Mouse (Mus musculus) midbrain, embryonic 12.5 days (tissue): ENCODE data around the gene Gm20388. TPM values are rescaled to one million over a fixed set of nuclear protein-coding genes. Genes with fewer than 3 reads are reported as not detected.
A peak's percentile ranks its signal among the peaks of the same experiment; 100 is the strongest.

Experiments used
- ATAC-seq: fragments of 200-750 bp; cut with Nextera tagmentation; 2 replicates; pipeline ENCODE4 v1.8.0; 2017; ENCODE audit warnings: low read depth, moderate TSS enrichment, moderate library complexity; ENCODE audit not compliant: low FRiP score
- H3K27ac ChIP-seq: fragments of 300-500 bp; sonication (generic); replicated peaks from 2 replicates; pipeline ENCODE4 v1.5.1; 2016; ENCODE audit warnings: mild to moderate bottlenecking
- H3K27me3 ChIP-seq: fragments of 300-500 bp; sonication (generic); 2 replicates; pipeline ENCODE4 v1.6.1; 2016; ENCODE audit warnings: mild to moderate bottlenecking
- H3K36me3 ChIP-seq: fragments of 300-500 bp; sonication (generic); 2 replicates; pipeline ENCODE4 v1.6.1; 2016
- H3K4me1 ChIP-seq: fragments of 300-500 bp; sonication (generic); 2 replicates; pipeline ENCODE4 v1.6.1; 2016
- H3K4me2 ChIP-seq: fragments of 300-500 bp; sonication (generic); replicated peaks from 2 replicates; pipeline ENCODE4 v1.6.1; 2016; ENCODE audit warnings: mild to moderate bottlenecking, moderate library complexity
- H3K4me3 ChIP-seq: fragments of 300-500 bp; sonication (generic); 2 replicates; pipeline ENCODE4 v1.5.1; 2016; ENCODE audit warnings: mild to moderate bottlenecking
- H3K9ac ChIP-seq: fragments of 300-500 bp; sonication (generic); replicated peaks from 2 replicates; pipeline ENCODE4 v1.6.1; 2016; ENCODE audit warnings: mild to moderate bottlenecking, moderate library complexity
- H3K9me3 ChIP-seq: fragments of 300-500 bp; sonication (generic); 2 replicates; pipeline ENCODE4 v1.6.1; 2016; ENCODE audit warnings: mild to moderate bottlenecking
- WGBS: fragments of 180-500 bp; shearing (Covaris S2); methylation state at CpG from one replicate; pipeline ENCODE4 v1.1.7; 2016; 5-methylcytosine and 5-hydroxymethylcytosine counted together
- polyA plus RNA-seq: library from polyadenylated mRNA; unstranded; fragments of >200 nt; fragmentation: Nextera tagmentation; extraction: Ambion mirVana; gene quantifications from 2 replicates; pipeline ENCODE4 v1.2.1, GENCODE M21; 2016

The Gm20388 gene
- polyA plus RNA-seq, 1 experiment from 2014 or later, result not detected

DNA sequence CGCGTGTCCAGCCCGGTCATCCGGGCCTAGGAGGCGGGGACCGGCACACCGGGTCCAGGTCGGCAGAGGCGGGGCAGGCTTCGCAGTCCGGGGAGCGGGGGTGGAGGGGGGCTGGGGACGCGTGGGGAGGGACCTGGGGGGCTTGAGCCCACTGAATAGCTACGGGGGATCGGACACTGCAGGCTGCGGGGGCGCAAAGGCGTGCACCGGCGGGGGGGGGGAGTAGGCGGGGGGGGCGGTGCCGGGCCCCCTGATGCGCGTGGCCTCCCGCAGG lies 1173.2 kb downstream of the Gm20388 start:
- 0% methylated on average over 9 of the region's 27 CpGs for WGBS
- Histone ChIP-seq H3K9me3 (no peaks in the 10 kb centered on the region), H3K9ac (no peak overlapping the region; the same call in 1 of the 2 replicates), H3K4me2 (peak overlapping the region; percentile 69), H3K4me1 (peaks cover 28% of the 10 kb centered on the region), H3K27me3 (peaks cover 99% of the 10 kb centered on the region), H3K27ac (no peak overlapping the region), H3K36me3 (no peaks in the 10 kb centered on the region), H3K4me3 (peak overlapping the region; percentile 46)
- ATAC-seq, result no peak

DNA sequence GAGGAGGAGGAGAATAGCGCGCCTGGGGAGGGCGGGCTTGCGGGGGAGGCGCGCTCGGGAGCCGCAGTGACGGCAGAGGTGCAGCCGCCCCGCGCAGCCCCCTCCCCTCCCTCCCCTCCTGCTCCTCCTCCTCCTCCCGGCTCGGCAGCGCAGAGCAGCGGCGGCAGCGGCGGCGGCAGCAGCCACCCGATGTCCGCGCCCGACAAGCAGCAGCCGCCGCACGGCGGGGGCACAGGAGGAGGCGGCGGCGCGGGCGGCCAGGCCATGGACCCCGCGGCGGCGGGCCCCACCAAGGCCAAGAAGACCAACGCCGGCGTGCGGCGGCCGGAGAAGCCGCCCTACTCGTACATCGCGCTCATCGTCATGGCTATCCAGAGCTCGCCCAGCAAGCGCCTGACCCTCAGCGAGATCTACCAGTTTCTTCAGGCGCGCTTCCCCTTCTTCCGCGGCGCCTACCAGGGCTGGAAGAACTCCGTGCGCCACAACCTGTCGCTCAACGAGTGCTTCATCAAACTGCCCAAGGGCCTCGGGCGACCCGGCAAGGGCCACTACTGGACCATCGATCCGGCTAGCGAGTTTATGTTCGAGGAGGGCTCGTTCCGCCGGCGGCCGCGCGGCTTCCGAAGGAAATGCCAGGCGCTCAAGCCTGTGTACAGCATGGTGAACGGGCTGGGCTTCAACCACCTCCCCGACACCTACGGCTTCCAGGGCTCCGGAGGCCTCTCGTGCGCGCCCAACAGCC lies 1173.7 kb downstream of the Gm20388 start, which contains the start of gene Foxf1:
Foxf1 (plus strand) TSS at position 177 of the 742 bp plus-strand sequence.
- H3K4me3 ChIP-seq, result peak within 1 kb of the TSS; percentile 46
- peaks cover 99% of the 10 kb centered on the region for H3K27me3 ChIP-seq
- H3K9me3 ChIP-seq, result no peaks in the 10 kb centered on the region
- no peaks in the 10 kb centered on the region for H3K36me3 ChIP-seq
- peak within 1 kb of the TSS; percentile 69 for H3K4me2 ChIP-seq
- no peak for ATAC-seq
- H3K9ac ChIP-seq, result no peak within 1 kb of the TSS; the same call in 1 of the 2 replicates
- peaks cover 28% of the 10 kb centered on the region for H3K4me1 ChIP-seq
- H3K27ac ChIP-seq, result no peak within 1 kb of the TSS
- WGBS, result under 1% methylated on average over 52 of the region's 83 CpGs

DNA sequence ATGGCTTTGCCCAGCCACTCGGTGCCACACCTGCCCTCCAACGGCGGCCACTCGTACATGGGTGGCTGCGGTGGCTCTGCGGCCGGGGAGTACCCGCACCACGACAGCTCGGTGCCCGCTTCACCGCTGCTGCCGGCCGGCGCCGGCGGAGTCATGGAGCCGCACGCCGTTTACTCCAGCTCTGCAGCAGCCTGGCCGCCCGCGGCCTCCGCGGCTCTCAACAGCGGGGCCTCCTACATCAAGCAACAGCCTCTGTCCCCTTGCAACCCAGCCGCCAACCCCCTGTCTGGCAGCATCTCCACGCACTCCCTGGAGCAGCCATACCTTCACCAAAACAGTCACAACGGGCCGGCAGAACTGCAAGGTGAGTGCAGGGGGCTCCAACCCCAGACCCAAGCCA lies 1174.4 kb downstream of the Gm20388 start:
- H3K9me3 ChIP-seq, result no peaks in the 10 kb centered on the region
- H3K4me3 ChIP-seq, result peak overlapping the region; percentile 46
- peaks cover 99% of the 10 kb centered on the region for H3K27me3 ChIP-seq
- H3K4me2 ChIP-seq, result peak overlapping the region; percentile 69
- no peak overlapping the region for H3K9ac ChIP-seq
- no peaks in the 10 kb centered on the region for H3K36me3 ChIP-seq
- H3K4me1 ChIP-seq, result peaks cover 28% of the 10 kb centered on the region
- no peak overlapping the region for H3K27ac ChIP-seq
- 2% methylated on average over 27 of the region's 30 CpGs for WGBS
- no peak for ATAC-seq

DNA sequence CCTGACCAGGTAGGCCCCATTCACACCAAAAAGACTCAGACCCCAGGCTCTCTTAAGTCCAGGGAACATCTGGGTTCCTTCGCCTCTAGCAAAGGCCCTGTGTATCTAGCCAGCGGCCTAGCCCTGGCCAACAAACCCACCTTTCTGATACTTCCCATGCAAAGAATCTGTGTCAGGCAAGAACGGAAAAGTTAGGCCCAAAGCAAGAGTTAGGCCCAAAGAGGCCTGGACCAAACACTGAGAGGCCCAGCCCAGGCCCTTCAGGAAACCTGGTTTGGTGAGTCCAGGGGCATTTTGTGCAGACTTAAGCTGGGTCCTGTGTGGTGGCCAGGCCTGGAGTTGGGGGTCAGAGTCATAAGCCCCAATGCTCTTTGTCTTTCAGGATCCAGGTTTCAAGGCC lies 1174.9 kb downstream of the Gm20388 start:
- Histone ChIP-seq H3K4me2 (no peak overlapping the region), H3K27me3 (peaks cover 99% of the 10 kb centered on the region), H3K9ac (no peak overlapping the region), H3K27ac (no peak overlapping the region), H3K4me1 (peaks cover 28% of the 10 kb centered on the region), H3K4me3 (no peak overlapping the region), H3K36me3 (no peaks in the 10 kb centered on the region), H3K9me3 (no peaks in the 10 kb centered on the region)
- 20% methylated on average over 3 of the region's 3 CpGs for WGBS
- no peak for ATAC-seq

DNA sequence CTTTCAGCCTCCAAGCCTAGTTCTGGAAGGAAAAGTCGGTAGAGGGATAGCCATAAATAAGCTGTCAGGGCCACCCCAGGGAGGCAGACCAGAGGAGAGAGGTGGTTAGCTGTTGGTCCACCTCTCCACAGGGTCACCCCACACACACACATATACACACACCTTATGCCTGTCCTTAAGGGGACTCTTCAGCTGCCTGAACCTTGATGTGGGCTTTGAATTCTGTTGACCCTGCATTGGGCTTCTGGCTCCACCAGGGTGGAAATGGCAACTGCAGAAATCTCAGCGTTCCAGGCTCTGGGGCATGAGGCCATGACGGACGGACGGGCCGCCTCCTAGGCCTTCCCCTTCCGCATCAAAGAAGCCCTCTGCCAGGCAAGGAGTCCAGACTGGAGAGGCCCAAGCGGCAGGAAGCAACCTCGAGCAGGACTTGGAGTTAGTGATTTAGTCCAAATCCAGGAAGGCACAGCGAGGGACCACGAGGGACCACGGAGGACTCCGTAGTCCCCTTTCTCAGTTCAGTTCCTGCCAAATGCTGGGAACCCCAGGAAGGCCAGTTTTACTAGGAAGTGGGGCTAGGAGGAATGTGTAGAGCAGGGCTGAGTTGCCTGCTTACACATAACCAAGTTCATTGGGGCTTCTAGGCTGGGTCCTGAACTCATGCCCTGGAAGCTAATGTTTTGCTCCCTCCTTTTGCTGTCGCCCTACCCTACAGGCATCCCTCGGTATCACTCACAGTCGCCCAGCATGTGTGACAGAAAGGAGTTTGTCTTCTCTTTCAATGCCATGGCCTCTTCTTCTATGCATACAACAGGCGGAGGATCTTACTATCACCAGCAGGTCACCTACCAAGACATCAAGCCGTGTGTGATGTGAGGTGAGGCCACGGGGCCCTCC lies 1175.6 kb downstream of the Gm20388 start:
- no peak overlapping the region for H3K4me3 ChIP-seq
- no peak overlapping the region for H3K27ac ChIP-seq
- 4% methylated on average over 19 of the region's 19 CpGs for WGBS
- H3K4me1 ChIP-seq, result peaks cover 28% of the 10 kb centered on the region
- H3K4me2 ChIP-seq, result no peak overlapping the region
- no peaks in the 10 kb centered on the region for H3K9me3 ChIP-seq
- no peak for ATAC-seq
- H3K36me3 ChIP-seq, result no peaks in the 10 kb centered on the region
- H3K9ac ChIP-seq, result no peak overlapping the region
- peaks cover 99% of the 10 kb centered on the region for H3K27me3 ChIP-seq

DNA sequence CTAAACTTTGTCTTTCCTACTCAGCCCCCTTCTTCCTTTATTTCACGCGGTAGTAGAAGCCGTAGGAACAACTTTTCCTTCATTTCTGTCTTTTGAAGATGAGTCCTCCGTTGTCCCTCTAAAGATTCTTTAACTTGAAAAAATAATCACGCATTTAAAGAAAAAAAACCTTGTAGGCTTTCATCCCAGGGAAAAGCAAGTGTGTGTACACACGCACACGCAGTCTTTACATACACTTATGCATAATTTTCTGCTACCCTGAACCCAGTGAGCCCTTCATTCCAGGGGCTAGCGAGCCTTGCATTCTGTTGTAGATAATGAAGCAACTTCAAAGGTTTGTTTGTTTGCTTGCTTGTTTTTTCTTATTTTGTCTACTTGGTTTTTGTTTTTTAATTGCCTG lies 1177.6 kb downstream of the Gm20388 start:
- H3K9ac ChIP-seq, result no peak overlapping the region
- H3K27ac ChIP-seq, result no peak overlapping the region
- peaks cover 98% of the 10 kb centered on the region for H3K27me3 ChIP-seq
- H3K4me3 ChIP-seq, result no peak overlapping the region
- ATAC-seq, result no peak
- H3K9me3 ChIP-seq, result no peaks in the 10 kb centered on the region
- H3K4me2 ChIP-seq, result no peak overlapping the region
- peaks cover 18% of the 10 kb centered on the region for H3K4me1 ChIP-seq
- WGBS, result 3% methylated on average over 8 of the region's 8 CpGs
- H3K36me3 ChIP-seq, result no peaks in the 10 kb centered on the region

DNA sequence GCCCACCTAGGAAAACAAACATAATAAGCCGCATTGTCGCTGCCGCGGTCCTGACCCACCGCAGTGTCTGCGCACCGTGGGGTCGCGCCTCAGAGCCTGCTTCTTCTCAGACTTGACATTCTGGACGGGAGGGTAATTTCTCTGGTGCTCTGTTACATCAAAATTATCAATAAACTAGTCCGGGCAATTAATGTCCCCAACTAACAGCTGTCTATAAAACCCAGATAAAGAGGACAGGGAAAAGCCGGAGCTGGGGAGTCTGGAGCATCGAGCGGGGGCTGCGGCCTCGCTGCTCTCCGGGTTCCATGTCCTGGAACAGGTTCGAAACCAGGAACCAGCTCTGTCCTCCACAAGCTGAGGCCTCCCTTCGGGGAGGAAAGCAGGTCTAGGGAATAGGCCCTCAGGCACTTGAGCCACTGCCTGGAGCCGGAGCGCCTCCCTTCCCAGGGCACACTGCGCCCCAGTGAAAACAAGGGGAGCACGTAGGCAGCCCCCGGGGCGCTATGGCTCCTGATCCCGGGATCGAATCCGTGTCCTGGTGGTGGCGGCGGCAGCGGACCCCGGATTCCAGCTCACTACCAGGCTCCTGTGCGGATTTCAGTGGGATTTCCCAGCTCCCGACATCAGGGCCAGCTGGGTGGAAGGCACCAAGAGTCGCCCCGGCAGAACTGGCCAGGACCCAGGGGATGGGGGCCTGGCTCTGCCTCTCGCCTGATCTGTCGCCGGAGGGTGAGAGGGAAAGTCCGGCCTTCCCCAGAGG lies 1178.4 kb downstream of the Gm20388 start:
- Histone ChIP-seq H3K4me1 (peaks cover 10% of the 10 kb centered on the region), H3K9ac (no peak overlapping the region), H3K36me3 (no peaks in the 10 kb centered on the region), H3K27me3 (peaks cover 98% of the 10 kb centered on the region), H3K9me3 (no peaks in the 10 kb centered on the region), H3K4me3 (no peak overlapping the region), H3K27ac (no peak overlapping the region), H3K4me2 (no peak overlapping the region)
- no peak for ATAC-seq
- WGBS, result 2% methylated on average over 40 of the region's 40 CpGs

DNA sequence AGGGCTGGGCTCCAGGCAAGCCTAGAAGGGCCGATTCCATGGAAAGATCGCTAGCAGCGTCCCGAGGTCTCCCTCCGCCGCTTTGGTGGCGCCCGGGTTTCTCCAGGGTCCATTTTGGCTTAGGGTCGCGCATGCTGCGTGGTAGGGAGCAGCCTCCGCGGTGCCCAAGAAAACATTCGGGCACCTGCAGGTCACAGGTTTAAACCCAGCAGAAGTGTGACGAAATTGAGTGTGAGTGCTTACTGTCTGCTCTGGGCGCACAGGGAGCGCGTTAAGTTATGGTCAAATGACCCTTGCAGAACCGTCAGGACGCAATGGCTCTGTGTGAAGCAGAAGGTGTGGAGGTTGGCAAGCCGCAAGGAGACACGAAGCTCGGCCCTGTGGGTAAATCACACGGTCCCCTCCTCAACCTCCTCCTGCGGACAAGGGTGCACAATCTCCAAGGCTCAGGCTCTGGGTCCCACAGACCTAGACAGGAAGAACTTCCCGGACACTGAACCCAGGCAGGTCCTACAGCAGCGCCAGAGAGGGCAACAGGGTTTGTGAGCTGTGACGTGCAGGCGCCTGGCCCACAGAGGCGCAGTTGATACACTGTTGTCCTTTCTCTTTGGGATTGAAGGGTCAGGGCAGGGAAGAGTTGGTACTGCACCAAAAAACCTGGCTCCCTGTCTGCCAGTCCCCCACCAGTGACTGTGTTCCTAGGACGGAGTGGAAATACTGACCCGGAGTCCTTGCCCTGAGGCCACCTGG lies 1179.2 kb downstream of the Gm20388 start:
- no peak overlapping the region for H3K4me3 ChIP-seq
- ATAC-seq, result no peak
- H3K4me2 ChIP-seq, result no peak overlapping the region
- H3K27ac ChIP-seq, result no peak overlapping the region
- H3K9me3 ChIP-seq, result no peaks in the 10 kb centered on the region
- 1% methylated on average over 32 of the region's 32 CpGs for WGBS
- H3K36me3 ChIP-seq, result no peaks in the 10 kb centered on the region
- H3K9ac ChIP-seq, result no peak overlapping the region
- peaks cover 96% of the 10 kb centered on the region for H3K27me3 ChIP-seq
- H3K4me1 ChIP-seq, result peaks cover 3% of the 10 kb centered on the region

DNA sequence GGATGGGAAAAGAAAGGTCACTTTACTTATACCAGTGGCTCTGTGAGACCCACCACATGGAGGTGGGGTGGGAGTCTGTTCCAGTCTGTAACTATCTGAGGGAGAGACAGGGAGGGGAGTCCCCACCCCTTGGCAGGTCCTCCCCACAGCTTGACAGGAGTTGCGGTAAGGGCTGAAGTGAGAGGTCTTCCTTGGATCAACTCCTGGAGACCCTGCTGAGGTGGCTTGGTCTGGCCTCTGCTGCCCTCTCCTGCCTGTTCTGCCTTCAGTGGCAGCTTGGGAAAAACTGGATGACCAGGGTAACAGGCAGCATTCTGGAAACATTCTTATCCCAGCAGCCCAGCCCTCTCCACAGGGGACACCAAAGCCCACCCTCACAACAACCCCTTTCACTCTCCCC lies 1180.1 kb downstream of the Gm20388 start:
- H3K9ac ChIP-seq, result no peak overlapping the region
- no peak overlapping the region for H3K4me3 ChIP-seq
- H3K27me3 ChIP-seq, result peaks cover 87% of the 10 kb centered on the region
- H3K36me3 ChIP-seq, result no peaks in the 10 kb centered on the region
- H3K4me2 ChIP-seq, result no peak overlapping the region
- H3K27ac ChIP-seq, result no peak overlapping the region
- WGBS, result 0% methylated on average over 1 of the region's 1 CpGs
- ATAC-seq, result no peak
- H3K4me1 ChIP-seq, result no peaks in the 10 kb centered on the region
- no peaks in the 10 kb centered on the region for H3K9me3 ChIP-seq

DNA sequence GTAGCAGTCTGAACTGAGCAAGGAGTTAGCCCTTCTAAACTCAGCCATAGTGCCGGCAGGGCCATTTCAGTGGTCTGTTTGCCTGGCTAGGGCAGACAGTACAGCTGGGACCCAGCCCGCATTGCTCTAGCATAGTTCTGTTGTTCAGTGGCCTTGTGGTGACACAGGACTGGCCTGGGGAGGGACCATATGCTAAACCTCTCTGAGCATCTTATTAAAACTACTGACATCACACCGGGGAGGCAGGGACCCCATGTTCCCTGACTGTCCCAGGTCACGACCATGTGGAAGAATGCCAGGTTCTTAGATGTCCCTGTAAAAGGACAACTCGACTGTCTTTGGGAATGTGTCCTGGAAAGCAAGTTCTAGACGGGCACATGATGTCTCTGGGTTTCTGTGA lies 1181.5 kb downstream of the Gm20388 start:
- no peak overlapping the region for H3K4me3 ChIP-seq
- no peaks in the 10 kb centered on the region for H3K9me3 ChIP-seq
- H3K4me1 ChIP-seq, result no peaks in the 10 kb centered on the region
- WGBS, result 34% methylated on average over 6 of the region's 6 CpGs
- no peak overlapping the region for H3K4me2 ChIP-seq
- peaks cover 10% of the 10 kb centered on the region for H3K36me3 ChIP-seq
- ATAC-seq, result no peak
- H3K27ac ChIP-seq, result no peak overlapping the region
- peaks cover 73% of the 10 kb centered on the region for H3K27me3 ChIP-seq
- no peak overlapping the region for H3K9ac ChIP-seq

DNA sequence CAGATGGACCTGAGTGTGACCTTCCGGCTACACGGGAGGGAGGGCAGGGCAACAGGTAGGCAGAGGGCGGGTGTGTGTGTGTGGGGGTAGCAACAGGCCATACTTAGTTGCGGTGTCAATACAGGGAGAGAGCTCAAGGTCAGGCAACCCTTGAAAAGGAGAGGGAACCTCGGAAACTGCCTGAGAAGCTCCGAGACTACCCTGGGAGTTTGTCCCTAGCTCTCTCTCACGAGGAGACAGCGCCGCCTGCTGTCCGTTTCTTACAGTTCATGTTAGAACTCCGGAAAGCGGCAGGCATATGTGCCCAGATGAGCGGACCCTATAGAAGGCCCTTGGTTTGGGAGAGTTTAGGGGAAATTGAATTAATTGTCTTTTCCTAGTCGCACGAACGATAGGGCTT lies 1182.0 kb downstream of the Gm20388 start:
- H3K36me3 ChIP-seq, result peaks cover 15% of the 10 kb centered on the region
- no peak overlapping the region for H3K4me2 ChIP-seq
- 4% methylated on average over 16 of the region's 16 CpGs for WGBS
- no peak overlapping the region for H3K27ac ChIP-seq
- H3K27me3 ChIP-seq, result peaks cover 68% of the 10 kb centered on the region
- peak; percentile 71 for ATAC-seq
- H3K9ac ChIP-seq, result no peak overlapping the region
- no peak overlapping the region for H3K4me3 ChIP-seq
- no peaks in the 10 kb centered on the region for H3K9me3 ChIP-seq
- H3K4me1 ChIP-seq, result no peaks in the 10 kb centered on the region
